Mouse (Mus musculus): Measurements from ENCODE around the gene Spg11. TPM values are rescaled to one million over a fixed set of nuclear protein-coding genes. Genes with fewer than 3 reads are reported as not detected.

Spg11 gene
- 7.0 and 7.7 TPM in 2 replicates for polyA plus RNA-seq (2014; fragmentation: Nextera tagmentation; extraction: Ambion mirVana)

DNA sequence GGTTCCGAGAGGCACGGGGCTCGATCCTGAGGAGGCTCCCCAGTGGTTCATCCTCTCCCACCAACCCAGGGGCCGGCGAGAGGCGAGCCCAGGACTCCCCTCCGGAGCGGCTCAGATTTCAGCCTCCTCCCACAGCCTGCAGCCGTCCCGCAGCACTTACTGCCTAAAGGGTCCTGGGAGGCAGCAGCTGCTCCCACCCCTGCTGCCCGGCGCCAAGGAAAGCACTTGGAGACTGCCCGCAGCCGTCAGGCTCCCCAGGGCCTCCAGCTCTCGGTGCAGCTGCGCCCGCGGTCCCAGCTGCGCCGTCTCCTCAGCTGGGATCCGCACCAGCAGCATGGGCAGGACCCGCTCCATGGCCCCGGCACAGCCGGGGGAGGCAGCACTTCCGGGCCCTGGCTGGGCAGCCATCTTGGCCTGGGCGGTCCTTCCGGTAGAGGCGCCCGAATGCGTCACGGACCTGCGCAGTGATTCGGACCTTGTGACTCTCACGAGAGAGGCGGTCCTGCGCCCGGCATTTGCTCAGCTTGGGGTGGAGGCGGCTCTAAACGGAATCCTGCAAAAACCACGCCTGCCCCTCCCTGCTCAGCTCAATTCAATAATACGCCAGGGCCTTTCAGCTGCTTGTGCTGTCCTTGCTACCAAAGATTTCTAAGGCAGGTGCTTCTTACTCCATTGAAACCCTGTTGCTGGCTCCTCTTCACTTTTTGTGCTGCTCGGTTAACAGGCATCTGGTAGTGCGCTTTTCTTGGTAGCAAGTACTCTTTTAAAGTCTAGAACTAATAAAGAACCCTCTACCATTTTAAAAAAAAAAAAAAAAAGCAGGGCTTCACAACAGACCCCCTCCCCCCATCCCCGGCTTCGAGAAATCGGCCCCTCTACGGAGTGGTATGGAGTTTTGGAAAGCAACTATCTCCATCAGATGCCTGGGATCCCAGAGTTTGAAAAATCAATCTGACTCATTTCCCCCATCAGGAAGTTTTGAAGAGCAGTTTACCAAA, at the start of gene Spg11:
Gene Spg11, minus strand, starts transcription at position 426 of the 998 bp plus-strand sequence.
- no peaks in the 10 kb centered on the region for H3K36me3 ChIP-seq (ENCODE audit: control insufficient read depth, insufficient read depth, low read length)
- peak within 1 kb of the TSS; percentile 91 for H3K27ac ChIP-seq (ENCODE audit: low read depth, low read length)
- WGBS (ENCODE audit: insufficient replicate concordance) = under 1% methylated on average over 46 of the region's 47 CpGs
- H3K4me1 ChIP-seq (ENCODE audit: control insufficient read depth, insufficient read depth, low read length) = 0 out of 2 replicates have a peak, but pooled peaks cover 5% of the 10 kb centered on the region
- peak within 1 kb of the TSS; percentile 70 for H3K4me3 ChIP-seq (ENCODE audit: low read depth, low read length)
- H3K9ac ChIP-seq (ENCODE audit: low read depth, low read length) = peak within 1 kb of the TSS; percentile 92
- no peaks in the 10 kb centered on the region for H3K9me3 ChIP-seq (replicated peaks; ENCODE audit: control insufficient read depth, low read length)
- ATAC-seq (replicated peaks; ENCODE audit: insufficient number of reproducible peaks, low FRiP score, low TSS enrichment) = peak; percentile 99
- peak within 1 kb of the TSS; percentile 70 for H3K4me2 ChIP-seq
- H3K27me3 ChIP-seq (ENCODE audit: control insufficient read depth, insufficient read depth, low read length) = no peaks in the 10 kb centered on the region

DNA sequence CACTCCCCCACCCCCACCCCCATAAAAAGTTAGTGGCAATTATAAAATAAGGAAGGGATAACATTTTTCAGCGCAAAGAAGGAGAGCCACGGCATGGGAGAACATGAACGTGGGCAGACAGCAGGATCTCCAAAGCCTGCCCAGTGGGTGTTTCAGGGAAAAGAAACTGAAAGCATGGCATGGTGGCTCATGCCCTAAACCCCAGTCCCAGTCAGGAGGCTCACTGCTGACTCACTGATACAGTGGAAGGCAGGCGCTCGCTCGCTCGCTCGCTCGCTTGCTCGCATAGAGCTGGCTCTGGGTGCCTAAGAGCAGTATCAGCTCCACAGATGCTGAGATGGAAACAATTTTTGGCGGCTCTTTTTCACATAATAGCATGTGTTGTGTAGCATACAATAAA, 46.1 kb upstream of the Spg11 start:
- no peak overlapping the region for H3K9ac ChIP-seq (ENCODE audit: low read depth, low read length)
- 71% methylated on average over 11 of the region's 11 CpGs for WGBS (ENCODE audit: insufficient replicate concordance)
- H3K4me2 ChIP-seq = no peak overlapping the region

DNA sequence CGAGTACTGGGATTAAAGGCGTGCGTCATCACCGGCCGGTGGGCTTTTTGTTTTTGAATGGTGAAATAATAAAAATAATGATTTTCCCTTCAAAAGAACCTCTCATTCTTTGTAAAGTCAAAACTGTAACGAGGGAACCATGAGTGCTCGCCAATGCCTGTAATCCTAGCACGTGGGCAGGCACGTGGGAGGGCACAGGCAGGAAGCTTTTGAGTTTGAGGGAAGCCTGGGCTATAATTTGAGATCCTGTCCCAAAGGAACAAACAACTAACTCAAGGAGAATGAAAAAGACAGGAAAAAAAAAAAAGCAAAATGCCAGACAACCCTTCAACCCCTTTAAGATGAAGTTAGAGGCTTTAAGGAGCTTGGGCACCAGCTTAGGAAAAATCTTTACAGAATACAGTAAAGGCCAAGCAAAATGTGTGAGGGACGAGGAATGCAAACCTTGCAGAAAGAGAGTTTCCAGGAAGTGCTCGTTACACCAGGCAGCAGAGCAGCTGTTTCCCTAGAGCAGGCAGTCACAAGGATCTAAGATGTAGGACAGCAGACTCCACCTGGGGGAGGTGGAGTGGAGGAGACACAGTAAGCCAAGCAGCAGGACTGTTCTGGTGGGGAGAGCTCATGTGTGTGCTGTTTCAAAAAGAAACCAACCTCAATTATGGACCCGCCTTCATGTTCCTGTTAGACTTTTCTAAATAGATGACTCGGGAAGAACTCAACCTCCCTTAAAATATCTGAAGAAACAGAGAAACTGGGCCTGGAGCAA, 45.4 kb upstream of the Spg11 start:
- no peaks in the 10 kb centered on the region for H3K9me3 ChIP-seq (replicated peaks; ENCODE audit: control insufficient read depth, low read length)
- H3K4me2 ChIP-seq = no peak overlapping the region
- H3K27ac ChIP-seq (ENCODE audit: low read depth, low read length) = no peak overlapping the region
- WGBS (ENCODE audit: insufficient replicate concordance) = 73% methylated on average over 13 of the region's 13 CpGs
- no peak overlapping the region for H3K4me3 ChIP-seq (ENCODE audit: low read depth, low read length)
- no peaks in the 10 kb centered on the region for H3K36me3 ChIP-seq (ENCODE audit: control insufficient read depth, insufficient read depth, low read length)
- H3K27me3 ChIP-seq (ENCODE audit: control insufficient read depth, insufficient read depth, low read length) = no peaks in the 10 kb centered on the region
- no peak overlapping the region for H3K9ac ChIP-seq (ENCODE audit: low read depth, low read length)
- no peak; the same call in 1 of the 2 replicates for ATAC-seq (replicated peaks; ENCODE audit: insufficient number of reproducible peaks, low FRiP score, low TSS enrichment)
- 0 out of 2 replicates have a peak, but pooled peaks cover 3% of the 10 kb centered on the region for H3K4me1 ChIP-seq (ENCODE audit: control insufficient read depth, insufficient read depth, low read length)

More for the DNA sequence above, 46.1 kb upstream of the Spg11 start:
- Histone ChIP-seq H3K9me3 (replicated peaks; ENCODE audit: control insufficient read depth, low read length) (no peaks in the 10 kb centered on the region), H3K27me3 (ENCODE audit: control insufficient read depth, insufficient read depth, low read length) (no peaks in the 10 kb centered on the region), H3K27ac (ENCODE audit: low read depth, low read length) (no peak overlapping the region), H3K4me3 (ENCODE audit: low read depth, low read length) (no peak overlapping the region), H3K36me3 (ENCODE audit: control insufficient read depth, insufficient read depth, low read length) (no peaks in the 10 kb centered on the region), H3K4me1 (ENCODE audit: control insufficient read depth, insufficient read depth, low read length) (no peaks in the 10 kb centered on the region)
- ATAC-seq (replicated peaks; ENCODE audit: insufficient number of reproducible peaks, low FRiP score, low TSS enrichment) = no peak

DNA sequence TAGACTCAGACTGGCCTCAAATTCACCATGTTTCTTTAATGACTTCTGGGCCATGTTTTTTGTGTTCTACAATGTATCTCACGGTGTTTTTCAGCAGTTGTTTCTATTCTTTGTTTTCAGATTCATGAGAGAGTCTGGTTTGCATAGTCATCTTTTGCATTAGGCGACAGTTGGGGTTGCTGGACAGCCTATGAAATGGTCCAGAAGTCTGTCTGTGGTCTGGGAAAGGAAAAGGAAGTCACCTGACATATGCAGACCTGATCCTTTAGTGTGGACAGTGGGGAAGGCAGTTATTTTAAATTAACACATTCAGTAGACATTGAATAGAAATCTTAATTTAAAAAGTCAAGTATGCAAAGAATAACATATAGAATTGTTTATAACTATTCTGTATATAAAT, 44.3 kb upstream of the Spg11 start:
- H3K4me1 ChIP-seq (ENCODE audit: control insufficient read depth, insufficient read depth, low read length) = 0 out of 2 replicates have a peak, but pooled peaks cover 4% of the 10 kb centered on the region
- ATAC-seq (replicated peaks; ENCODE audit: insufficient number of reproducible peaks, low FRiP score, low TSS enrichment) = no peak
- H3K4me2 ChIP-seq = no peak overlapping the region
- WGBS (ENCODE audit: insufficient replicate concordance) = 79% methylated on average over 2 of the region's 2 CpGs
- no peak overlapping the region for H3K9ac ChIP-seq (ENCODE audit: low read depth, low read length)
- no peaks in the 10 kb centered on the region for H3K36me3 ChIP-seq (ENCODE audit: control insufficient read depth, insufficient read depth, low read length)
- no peak overlapping the region for H3K27ac ChIP-seq (ENCODE audit: low read depth, low read length)
- H3K4me3 ChIP-seq (ENCODE audit: low read depth, low read length) = no peak overlapping the region
- H3K9me3 ChIP-seq (replicated peaks; ENCODE audit: control insufficient read depth, low read length) = no peaks in the 10 kb centered on the region
- H3K27me3 ChIP-seq (ENCODE audit: control insufficient read depth, insufficient read depth, low read length) = no peaks in the 10 kb centered on the region

DNA sequence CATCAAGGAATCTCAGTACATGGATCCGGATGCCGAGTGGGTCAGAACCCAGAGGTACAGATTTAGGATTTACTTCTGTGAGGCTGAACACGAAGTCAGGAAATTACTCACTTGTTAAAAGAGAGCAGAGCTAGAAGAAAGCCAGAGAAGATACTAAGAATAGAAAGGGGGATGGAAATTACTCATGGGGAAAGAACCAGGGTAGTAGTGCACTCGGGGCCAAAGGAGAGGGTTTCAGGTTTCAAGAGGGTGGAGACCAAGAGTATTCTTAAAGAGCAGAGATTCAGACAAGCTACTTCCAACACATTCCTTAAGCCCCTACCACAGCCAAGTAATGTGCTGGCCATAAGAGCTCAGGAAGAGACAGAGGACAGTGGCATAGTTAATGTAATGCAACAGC, 43.4 kb upstream of the Spg11 start:
- Histone ChIP-seq H3K4me3 (ENCODE audit: low read depth, low read length) (no peak overlapping the region), H3K4me2 (no peak overlapping the region), H3K27me3 (ENCODE audit: control insufficient read depth, insufficient read depth, low read length) (no peaks in the 10 kb centered on the region), H3K9me3 (replicated peaks; ENCODE audit: control insufficient read depth, low read length) (no peaks in the 10 kb centered on the region), H3K36me3 (ENCODE audit: control insufficient read depth, insufficient read depth, low read length) (no peaks in the 10 kb centered on the region), H3K27ac (ENCODE audit: low read depth, low read length) (peak overlapping the region; percentile 30; the same call in 1 of the 2 replicates), H3K4me1 (ENCODE audit: control insufficient read depth, insufficient read depth, low read length) (0 out of 2 replicates have a peak, but pooled peaks cover 4% of the 10 kb centered on the region), H3K9ac (ENCODE audit: low read depth, low read length) (no peak overlapping the region)
- WGBS (ENCODE audit: insufficient replicate concordance) = 19% methylated on average over 4 of the region's 4 CpGs
- no peak for ATAC-seq (replicated peaks; ENCODE audit: insufficient number of reproducible peaks, low FRiP score, low TSS enrichment)

DNA sequence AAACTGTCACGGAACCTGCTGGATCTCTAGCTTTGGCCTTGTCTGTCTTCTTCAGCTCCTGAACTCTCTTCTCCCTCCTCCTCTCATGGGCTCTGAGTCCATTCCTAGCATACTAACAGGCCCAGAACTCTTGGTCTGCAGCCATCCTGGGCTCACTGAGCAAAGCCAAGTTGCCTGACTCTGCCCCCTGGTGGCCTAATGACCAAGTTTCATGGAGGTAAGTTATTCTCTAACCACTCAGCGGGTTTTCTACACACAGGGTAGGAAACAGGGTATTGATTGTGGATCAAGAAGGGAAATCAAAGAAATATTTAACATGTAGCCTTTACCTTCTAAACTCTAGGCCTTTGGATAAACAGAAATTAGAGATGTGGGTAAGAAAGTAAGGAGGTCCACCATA, 42.5 kb upstream of the Spg11 start, which contains the start of gene Trim69:
Gene Trim69, plus strand, starts transcription at position 21 of the 400 bp plus-strand sequence.
- Histone ChIP-seq H3K9ac (ENCODE audit: low read depth, low read length) (no peak within 1 kb of the TSS), H3K4me1 (ENCODE audit: control insufficient read depth, insufficient read depth, low read length) (0 out of 2 replicates have a peak, but pooled peaks cover 4% of the 10 kb centered on the region), H3K36me3 (ENCODE audit: control insufficient read depth, insufficient read depth, low read length) (no peaks in the 10 kb centered on the region), H3K4me2 (no peak within 1 kb of the TSS), H3K27me3 (ENCODE audit: control insufficient read depth, insufficient read depth, low read length) (no peaks in the 10 kb centered on the region), H3K9me3 (replicated peaks; ENCODE audit: control insufficient read depth, low read length) (no peaks in the 10 kb centered on the region), H3K4me3 (ENCODE audit: low read depth, low read length) (no peak within 1 kb of the TSS), H3K27ac (ENCODE audit: low read depth, low read length) (peak within 1 kb of the TSS; percentile 30; the same call in 1 of the 2 replicates)
- no peak for ATAC-seq (replicated peaks; ENCODE audit: insufficient number of reproducible peaks, low FRiP score, low TSS enrichment)
- WGBS (ENCODE audit: insufficient replicate concordance) = 36% methylated on average over 2 of the region's 2 CpGs

DNA sequence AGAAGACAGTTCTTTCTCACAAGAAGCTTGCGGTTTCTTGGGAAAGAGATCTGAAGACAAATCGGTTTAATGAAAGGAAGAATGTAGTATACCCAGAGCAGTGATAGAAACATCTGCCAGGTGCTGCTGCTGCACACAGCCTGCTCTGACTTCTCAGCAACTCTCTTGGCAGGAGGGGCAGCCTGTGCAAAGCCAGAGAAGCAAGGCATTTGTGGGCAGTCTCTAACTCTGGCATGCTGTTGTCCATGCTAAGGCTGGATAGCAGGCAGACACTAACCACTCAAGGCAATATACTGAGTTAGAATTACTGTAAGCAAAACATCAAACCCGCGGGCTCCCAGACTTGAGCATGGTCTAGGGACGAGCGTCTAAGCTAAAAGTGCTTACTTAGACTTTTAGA, 41.5 kb upstream of the Spg11 start:
- H3K9me3 ChIP-seq (replicated peaks; ENCODE audit: control insufficient read depth, low read length) = no peaks in the 10 kb centered on the region
- no peak overlapping the region for H3K4me2 ChIP-seq
- 0 out of 2 replicates have a peak, but pooled peaks cover 4% of the 10 kb centered on the region for H3K4me1 ChIP-seq (ENCODE audit: control insufficient read depth, insufficient read depth, low read length)
- 82% methylated on average over 6 of the region's 6 CpGs for WGBS (ENCODE audit: insufficient replicate concordance)
- H3K27me3 ChIP-seq (ENCODE audit: control insufficient read depth, insufficient read depth, low read length) = no peaks in the 10 kb centered on the region
- ATAC-seq (replicated peaks; ENCODE audit: insufficient number of reproducible peaks, low FRiP score, low TSS enrichment) = no peak
- no peak overlapping the region for H3K9ac ChIP-seq (ENCODE audit: low read depth, low read length)
- H3K36me3 ChIP-seq (ENCODE audit: control insufficient read depth, insufficient read depth, low read length) = no peaks in the 10 kb centered on the region
- no peak overlapping the region for H3K4me3 ChIP-seq (ENCODE audit: low read depth, low read length)
- H3K27ac ChIP-seq (ENCODE audit: low read depth, low read length) = no peak overlapping the region

DNA sequence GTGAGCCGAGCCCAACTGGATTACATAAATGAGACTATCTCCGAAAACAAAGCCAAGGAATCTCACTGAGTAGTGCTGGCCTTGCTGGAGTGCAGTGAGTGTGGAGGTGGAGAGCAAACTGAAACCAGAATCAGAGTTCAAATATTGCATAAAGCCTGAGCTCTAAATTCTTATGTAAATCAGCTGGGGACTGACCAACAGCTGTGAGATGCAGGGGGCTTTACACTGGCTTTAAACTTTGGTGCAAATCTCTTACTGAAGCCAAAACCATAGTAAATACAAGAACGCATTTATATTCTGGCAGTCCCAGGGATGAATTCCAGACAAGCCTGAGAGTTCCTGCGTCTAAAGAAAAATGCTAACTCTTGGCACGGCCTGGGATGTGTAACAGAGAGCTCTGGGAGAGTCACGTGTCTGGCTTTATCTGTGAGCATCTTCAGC, 40.2 kb upstream of the Spg11 start:
- no peak overlapping the region for H3K9ac ChIP-seq (ENCODE audit: low read depth, low read length)
- H3K36me3 ChIP-seq (ENCODE audit: control insufficient read depth, insufficient read depth, low read length) = no peaks in the 10 kb centered on the region
- 0 out of 2 replicates have a peak, but pooled peaks cover 4% of the 10 kb centered on the region for H3K4me1 ChIP-seq (ENCODE audit: control insufficient read depth, insufficient read depth, low read length)
- no peak overlapping the region for H3K4me2 ChIP-seq
- WGBS (ENCODE audit: insufficient replicate concordance) = 49% methylated on average over 6 of the region's 6 CpGs
- H3K27me3 ChIP-seq (ENCODE audit: control insufficient read depth, insufficient read depth, low read length) = no peaks in the 10 kb centered on the region
- ATAC-seq (replicated peaks; ENCODE audit: insufficient number of reproducible peaks, low FRiP score, low TSS enrichment) = no peak
- H3K9me3 ChIP-seq (replicated peaks; ENCODE audit: control insufficient read depth, low read length) = no peaks in the 10 kb centered on the region
- H3K27ac ChIP-seq (ENCODE audit: low read depth, low read length) = no peak overlapping the region
- H3K4me3 ChIP-seq (ENCODE audit: low read depth, low read length) = no peak overlapping the region

Measured in heart, embryonic 11.5 days (tissue).